Mouse (Mus musculus): ENCODE results near the gene Olfr642.

GRCm38 (mm10) chr7:104025473-104025872 lies 27.0 kb downstream of the Olfr642 start, which contains the start of gene Olfr640:
- TF ChIP-seq POLR2A (IDR thresholded peaks at IDR 0.05; ENCODE audit: insufficient read depth, low read depth, low read length) (no peak), CTCF (IDR thresholded peaks at IDR 0.05; ENCODE audit: insufficient read depth, low read depth, low read length) (no peak)
